Mouse (Mus musculus): ENCODE measurements around the gene Creg1. TPM values are rescaled to one million over a fixed set of nuclear protein-coding genes. Genes with fewer than 3 reads are reported as not detected.

Creg1 gene
- total RNA-seq, 2 experiments from 2014 or later = 49.6 to 62.8 TPM

Other genes with a start within 250 kb of the Creg1 start
- gene Mpzl1, start 129.2 kb upstream of the Creg1 start, total RNA-seq (2021) = 10 to 100 TPM in 1 of 2 experiments, 1 to 10 TPM in 1; 9.2 to 10.1 TPM
- gene Rcsd1, start 54.0 kb upstream of the Creg1 start, total RNA-seq (2021) = 10 to 100 TPM; 80.0 to 85.8 TPM
- under 1 TPM; 0.43 to 0.70 TPM for gene Cd247, start 24.9 kb downstream of the Creg1 start, total RNA-seq (2021)
- 1 to 10 TPM; 4.8 to 6.3 TPM for gene Pou2f1, start 238.9 kb downstream of the Creg1 start, total RNA-seq (2021)